Mouse (Mus musculus) brain, adult 10 weeks (tissue): ENCODE measurements around the gene Meiob. TPM values are rescaled to one million over a fixed set of nuclear protein-coding genes. Genes with fewer than 3 reads are reported as not detected.

Experiments used
- polyA plus RNA-seq: library from polyadenylated mRNA; stranded (reverse); fragments of 350-450 nt; fragmentation: Illumina TruSeq; extraction: RNeasy Lipid Tissue Mini Kit (QIAGEN cat#74804); gene quantifications from one replicate; pipeline ENCODE4 v1.2.3, GENCODE M21; 2015; ENCODE audit warnings: low read depth, low replicate concordance

The Meiob gene
- polyA plus RNA-seq, result not detected

GRCm38 (mm10) chr17:24803952-24804951 is at the start of gene Meiob:
Gene Meiob, plus strand, starts transcription at chr17:24804289.

GRCm38 (mm10) chr17:24839842-24840241 is 35.8 kb downstream of the Meiob start, which contains the start of gene Hagh:
Gene Hagh, plus strand, starts transcription at chr17:24840143.

GRCm38 (mm10) chr17:24850065-24850772 is 46.1 kb downstream of the Meiob start, which contains the start of gene Fahd1:
Gene Fahd1, minus strand, starts transcription at chr17:24850364.

GRCm38 (mm10) chr17:24865776-24866175 is 61.7 kb downstream of the Meiob start, which contains the start of gene Igfals:
Gene Igfals, plus strand, starts transcription at chr17:24865997.

GRCm38 (mm10) chr17:24886134-24886931 is 82.2 kb downstream of the Meiob start, which contains the start of the genes Nubp2 and Spsb3:
Gene Nubp2, minus strand, starts transcription at chr17:24886349.
Gene Spsb3, plus strand, starts transcription at chr17:24886643.

Other genes starting within 250 kb of the Meiob start
- gene Tsc2, start 171.7 kb upstream of the Meiob start, polyA plus RNA-seq, result 97.7 TPM
- gene Nthl1, start 171.6 kb upstream of the Meiob start, polyA plus RNA-seq, result 9.6 TPM
- 49.3 TPM for gene Slc9a3r2, start 154.0 kb upstream of the Meiob start, polyA plus RNA-seq
- gene Npw, start 145.8 kb upstream of the Meiob start, polyA plus RNA-seq, result not detected
- 31.2 TPM for gene Zfp598, start 134.6 kb upstream of the Meiob start, polyA plus RNA-seq
- gene Syngr3, start 114.3 kb upstream of the Meiob start, polyA plus RNA-seq, result 193 TPM
- 22.1 TPM for gene Gfer, start 108.1 kb upstream of the Meiob start, polyA plus RNA-seq
- gene Noxo1, start 108.1 kb upstream of the Meiob start, polyA plus RNA-seq, result 3.3 TPM
- 28.6 TPM for gene Tbl3, start 96.6 kb upstream of the Meiob start, polyA plus RNA-seq
- not detected for gene Rnf151, start 86.2 kb upstream of the Meiob start, polyA plus RNA-seq
- 796 TPM for gene Rps2, start 86.2 kb upstream of the Meiob start, polyA plus RNA-seq
- gene Ndufb10, start 79.8 kb upstream of the Meiob start, polyA plus RNA-seq, result 517 TPM
- gene Rpl3l, start 76.5 kb upstream of the Meiob start, polyA plus RNA-seq, result 1.1 TPM
- 54.9 TPM for gene Msrb1, start 67.6 kb upstream of the Meiob start, polyA plus RNA-seq
- not detected for gene Hs3st6, start 51.3 kb upstream of the Meiob start, polyA plus RNA-seq
- 182 TPM for gene Hagh, start 35.9 kb downstream of the Meiob start, polyA plus RNA-seq
- 30.6 TPM for gene Fahd1, start 46.1 kb downstream of the Meiob start, polyA plus RNA-seq
- gene Igfals, start 61.7 kb downstream of the Meiob start, polyA plus RNA-seq, result not detected
- 42.4 TPM for gene Nubp2, start 82.1 kb downstream of the Meiob start, polyA plus RNA-seq
- gene Spsb3, start 82.4 kb downstream of the Meiob start, polyA plus RNA-seq, result 74.8 TPM
- gene Eme2, start 90.8 kb downstream of the Meiob start, polyA plus RNA-seq, result 29.7 TPM
- gene Mrps34, start 90.8 kb downstream of the Meiob start, polyA plus RNA-seq, result 84.8 TPM
- gene Nme3, start 92.2 kb downstream of the Meiob start, polyA plus RNA-seq, result 78.4 TPM
- 214 TPM for gene Mapk8ip3, start 132.7 kb downstream of the Meiob start, polyA plus RNA-seq
- 7.4 TPM for gene Jpt2, start 156.4 kb downstream of the Meiob start, polyA plus RNA-seq
- 11.8 TPM for gene Cramp1l, start 211.5 kb downstream of the Meiob start, polyA plus RNA-seq
- 13.7 TPM for gene Ift140, start 211.8 kb downstream of the Meiob start, polyA plus RNA-seq